Mouse (Mus musculus): Measurements from ENCODE around the gene Zfp473. TPM values are rescaled to one million over a fixed set of nuclear protein-coding genes. Genes with fewer than 3 reads are reported as not detected.
"Not testable (repeated sequence)": the region's sequence is repeated elsewhere in the genome, so short reads cannot be mapped to it uniquely, and the experiment has no call there.

Gene Zfp473
- polyA plus RNA-seq, 1 experiment: 0.18 TPM

DNA sequence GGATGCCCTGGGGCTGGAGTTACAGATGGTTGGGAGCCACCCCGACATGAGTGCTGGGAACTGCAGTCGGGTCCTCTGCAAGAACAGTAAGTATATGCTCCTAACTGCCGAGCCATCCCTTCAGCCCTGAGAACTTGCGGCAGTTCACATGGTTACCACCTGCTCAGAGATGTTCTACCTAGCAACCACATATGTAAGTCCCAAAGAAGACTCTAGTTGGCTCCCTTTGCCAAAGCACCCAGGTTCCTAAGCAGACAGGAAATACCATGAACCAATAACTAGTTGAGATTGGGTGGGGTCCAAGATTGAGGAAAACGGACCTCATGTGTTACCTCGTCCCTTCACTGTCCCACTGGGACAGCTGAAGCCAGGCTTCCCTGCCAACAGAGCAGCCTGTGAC is 24.5 kb downstream of the Zfp473 start:
- no peak for DNase-seq
- no peaks in the 10 kb centered on the region for H3K4me1 ChIP-seq (ENCODE audit: control insufficient read depth, insufficient read depth, low read length)
- H3K4me3 ChIP-seq (replicated peaks; ENCODE audit: extremely low read depth, low read depth, low read length): no peak overlapping the region
- TF ChIP-seq POLR2A (IDR thresholded peaks at IDR 0.05; ENCODE audit: borderline replicate concordance, extremely low read depth, low read depth, low read length) (no peak), CTCF (IDR thresholded peaks at IDR 0.05; ENCODE audit: insufficient read depth, low read length) (no peak)
- WGBS: 44% methylated on average over 6 of the region's 6 CpGs

DNA sequence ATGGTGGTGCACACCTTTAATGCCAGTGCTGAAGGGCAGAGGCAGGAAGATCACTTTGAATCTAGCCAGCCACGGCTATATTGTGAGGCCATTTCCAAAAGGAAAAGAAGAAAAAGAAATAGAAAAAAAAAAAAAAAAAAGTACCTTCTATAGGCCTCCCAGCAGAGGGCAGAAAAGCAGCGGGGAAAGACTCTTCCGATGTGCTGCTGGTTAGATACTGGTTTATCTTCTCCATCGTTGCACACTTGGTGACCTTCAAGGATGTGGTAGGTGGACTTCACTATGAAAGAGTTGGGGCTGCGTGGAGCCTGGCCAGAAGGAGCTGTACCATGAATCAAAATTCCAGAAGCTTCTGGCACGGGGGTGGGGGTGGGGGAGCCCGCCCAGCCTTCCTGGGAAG is 26.5 kb downstream of the Zfp473 start:
- no peak for DNase-seq
- 16% methylated on average over 7 of the region's 7 CpGs for WGBS

DNA sequence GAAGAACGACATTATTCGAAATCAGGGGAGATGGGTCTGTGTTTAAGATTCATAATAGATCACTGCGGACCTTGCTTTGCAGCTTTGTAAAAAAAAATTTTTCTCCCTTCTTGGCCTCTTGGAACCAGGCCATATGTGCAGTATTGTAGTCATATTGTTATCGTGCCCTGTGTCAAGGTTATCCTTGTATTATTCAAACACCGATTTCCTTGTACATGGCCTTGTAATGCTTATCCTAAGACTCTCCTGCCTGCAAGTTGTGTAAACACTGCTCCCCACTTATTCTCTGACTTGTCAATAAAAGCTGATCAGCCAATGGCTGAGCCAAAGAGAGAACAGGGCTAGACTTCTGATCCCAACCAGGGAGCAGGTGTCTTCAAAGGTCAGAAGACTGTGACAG is 28.8 kb downstream of the Zfp473 start:
- DNase-seq: no peak
- no peaks in the 10 kb centered on the region for H3K4me1 ChIP-seq (ENCODE audit: control insufficient read depth, insufficient read depth, low read length)
- TF ChIP-seq POLR2A (IDR thresholded peaks at IDR 0.05; ENCODE audit: borderline replicate concordance, extremely low read depth, low read depth, low read length): no peak
- no peak overlapping the region for H3K4me3 ChIP-seq (replicated peaks; ENCODE audit: extremely low read depth, low read depth, low read length)
- 38% methylated on average over 5 of the region's 5 CpGs for WGBS

More for the DNA sequence above, 26.5 kb downstream of the Zfp473 start:
- Histone ChIP-seq H3K4me1 (ENCODE audit: control insufficient read depth, insufficient read depth, low read length) (no peaks in the 10 kb centered on the region), H3K4me3 (replicated peaks; ENCODE audit: extremely low read depth, low read depth, low read length) (no peak overlapping the region)
- TF ChIP-seq POLR2A (IDR thresholded peaks at IDR 0.05; ENCODE audit: borderline replicate concordance, extremely low read depth, low read depth, low read length) (no peak), CTCF (IDR thresholded peaks at IDR 0.05; ENCODE audit: insufficient read depth, low read length) (0 out of 2 replicates have a peak, but pooled peaks have one; percentile 22)

DNA sequence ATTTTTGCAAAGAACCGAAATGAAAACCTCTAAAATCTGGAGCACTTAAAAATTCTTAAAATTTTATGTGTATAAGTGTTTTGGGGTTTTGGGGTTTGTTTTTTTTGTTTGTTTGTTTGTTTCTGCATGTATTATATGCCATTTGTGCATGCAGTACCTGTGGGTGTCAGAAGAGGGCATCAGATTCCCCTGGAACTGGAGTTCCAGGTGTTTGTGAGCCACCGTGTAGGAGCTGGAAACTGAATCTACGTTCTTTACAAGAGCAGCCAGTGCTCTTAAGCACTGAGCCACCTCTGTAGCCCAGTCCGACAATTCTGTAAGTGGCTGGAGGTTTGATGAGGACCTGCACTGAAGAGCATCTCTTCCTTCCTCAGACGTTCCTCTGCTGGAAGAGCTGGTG is 41.0 kb downstream of the Zfp473 start:
- 78% methylated on average over 5 of the region's 5 CpGs for WGBS
- DNase-seq: no peak
- TF ChIP-seq CTCF (IDR thresholded peaks at IDR 0.05; ENCODE audit: insufficient read depth, low read length) (no peak), POLR2A (IDR thresholded peaks at IDR 0.05; ENCODE audit: borderline replicate concordance, extremely low read depth, low read depth, low read length) (no peak)
- Histone ChIP-seq H3K4me3 (replicated peaks; ENCODE audit: extremely low read depth, low read depth, low read length) (no peak overlapping the region), H3K4me1 (ENCODE audit: control insufficient read depth, insufficient read depth, low read length) (no peaks in the 10 kb centered on the region)

DNA sequence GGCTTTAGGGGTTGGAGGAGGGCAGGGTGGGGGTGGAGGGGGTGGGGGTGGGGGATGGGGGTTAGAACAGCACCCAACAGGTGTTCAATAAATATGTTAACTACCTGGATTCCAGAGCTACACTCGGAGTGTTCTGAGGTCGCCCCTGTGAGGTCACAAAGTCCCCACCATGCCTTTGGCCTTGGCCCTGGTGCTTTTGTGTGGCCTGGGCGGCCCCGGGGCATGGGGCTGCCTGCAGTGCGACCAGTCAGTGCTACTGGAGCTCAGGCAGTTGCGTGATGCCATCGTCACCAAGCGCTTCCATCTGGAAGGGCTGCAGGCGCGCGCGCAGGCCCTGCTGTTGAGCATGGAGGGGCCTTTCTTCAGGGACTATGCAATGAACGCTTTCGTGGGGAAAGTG is 42.3 kb downstream of the Zfp473 start, which contains the start of gene Izumo2:
Gene Izumo2 (plus strand): TSS at position 169 of the 400 bp plus-strand sequence.
- 73% methylated on average over 14 of the region's 14 CpGs for WGBS
- no peak for TF ChIP-seq CTCF (IDR thresholded peaks at IDR 0.05; ENCODE audit: insufficient read depth, low read length)
- TF ChIP-seq POLR2A (IDR thresholded peaks at IDR 0.05; ENCODE audit: borderline replicate concordance, extremely low read depth, low read depth, low read length): no peak
- Histone ChIP-seq H3K4me1 (ENCODE audit: control insufficient read depth, insufficient read depth, low read length) (no peaks in the 10 kb centered on the region), H3K4me3 (replicated peaks; ENCODE audit: extremely low read depth, low read depth, low read length) (no peak within 1 kb of the TSS)
- no peak for DNase-seq

DNA sequence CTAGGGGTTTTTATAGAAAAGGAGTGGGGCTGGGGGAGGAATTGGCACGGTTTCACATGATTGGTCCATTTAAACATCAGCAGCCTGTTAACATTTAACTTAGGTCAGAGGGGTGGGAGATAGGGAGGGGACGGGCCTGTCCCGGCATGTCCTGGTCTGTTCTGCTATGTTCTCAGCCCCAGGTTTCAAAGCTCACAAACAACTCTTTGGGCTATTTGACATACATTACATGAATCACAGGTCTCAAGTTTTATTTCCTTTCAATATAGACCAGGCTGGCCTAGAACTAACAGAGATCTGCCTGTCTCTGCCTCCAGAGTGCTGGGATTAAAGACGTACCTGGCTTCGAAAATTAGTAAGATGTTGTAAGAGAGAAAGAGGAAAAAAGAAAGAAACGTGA is 42.8 kb downstream of the Zfp473 start:
- not testable (repeated sequence) for DNase-seq; H3K4me1 ChIP-seq (ENCODE audit: control insufficient read depth, insufficient read depth, low read length); H3K4me3 ChIP-seq (replicated peaks; ENCODE audit: extremely low read depth, low read depth, low read length)
- 87% methylated on average over 6 of the region's 6 CpGs for WGBS

DNA sequence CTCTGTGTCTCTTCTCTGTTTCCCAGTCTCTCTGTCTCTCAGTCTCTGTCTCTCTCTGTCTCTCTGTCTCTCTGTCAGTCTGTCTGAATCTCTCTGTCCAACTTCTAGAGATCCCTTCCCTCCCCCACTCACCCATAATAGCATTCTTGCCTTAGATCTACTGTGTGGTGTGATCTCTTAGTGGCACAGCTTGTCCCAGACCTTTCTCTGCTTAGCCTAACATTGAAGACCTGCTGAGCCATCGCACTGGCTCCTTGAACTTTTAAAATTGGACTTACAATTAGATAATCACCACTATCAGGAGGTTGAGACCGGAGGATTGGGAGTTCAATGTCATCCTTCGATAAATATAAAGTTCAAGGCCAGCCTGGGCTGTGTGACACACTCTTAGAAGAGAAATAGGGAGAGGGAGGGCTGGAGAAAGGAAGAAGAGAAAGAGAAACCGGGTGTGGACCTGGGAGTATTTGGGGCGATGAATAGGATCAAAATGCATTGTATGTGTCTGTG is 43.6 kb downstream of the Zfp473 start:
- TF ChIP-seq CTCF (IDR thresholded peaks at IDR 0.05; ENCODE audit: insufficient read depth, low read length) (no peak), POLR2A (IDR thresholded peaks at IDR 0.05; ENCODE audit: borderline replicate concordance, extremely low read depth, low read depth, low read length) (no peak)
- DNase-seq: no peak
- WGBS: 89% methylated on average over 5 of the region's 5 CpGs
- no peaks in the 10 kb centered on the region for H3K4me1 ChIP-seq (ENCODE audit: control insufficient read depth, insufficient read depth, low read length)
- H3K4me3 ChIP-seq (replicated peaks; ENCODE audit: extremely low read depth, low read depth, low read length): no peak overlapping the region

DNA sequence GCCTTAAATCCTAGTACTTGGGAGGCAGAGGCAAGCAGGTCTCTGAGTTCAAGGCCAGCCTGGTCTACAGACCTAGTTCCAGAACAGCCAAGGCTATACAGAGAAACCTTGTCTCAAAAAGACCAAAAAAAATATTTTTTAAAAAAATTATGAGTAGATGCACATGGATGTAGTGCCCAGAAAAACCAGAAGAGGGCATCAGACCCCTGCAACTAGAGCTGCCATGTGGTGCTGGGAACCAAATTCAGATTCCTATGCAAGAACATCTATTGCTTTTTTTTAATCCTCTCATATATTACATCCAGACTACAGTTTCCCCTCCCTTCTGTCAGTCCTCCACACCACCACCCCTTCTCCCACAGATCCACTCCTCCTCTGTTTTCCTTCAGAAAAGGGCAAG is 44.5 kb downstream of the Zfp473 start:
- H3K4me3 ChIP-seq (replicated peaks; ENCODE audit: extremely low read depth, low read depth, low read length): no peak overlapping the region
- TF ChIP-seq CTCF (IDR thresholded peaks at IDR 0.05; ENCODE audit: insufficient read depth, low read length) (no peak), POLR2A (IDR thresholded peaks at IDR 0.05; ENCODE audit: borderline replicate concordance, extremely low read depth, low read depth, low read length) (no peak)
- H3K4me1 ChIP-seq (ENCODE audit: control insufficient read depth, insufficient read depth, low read length): no peaks in the 10 kb centered on the region
- no peak for DNase-seq

DNA sequence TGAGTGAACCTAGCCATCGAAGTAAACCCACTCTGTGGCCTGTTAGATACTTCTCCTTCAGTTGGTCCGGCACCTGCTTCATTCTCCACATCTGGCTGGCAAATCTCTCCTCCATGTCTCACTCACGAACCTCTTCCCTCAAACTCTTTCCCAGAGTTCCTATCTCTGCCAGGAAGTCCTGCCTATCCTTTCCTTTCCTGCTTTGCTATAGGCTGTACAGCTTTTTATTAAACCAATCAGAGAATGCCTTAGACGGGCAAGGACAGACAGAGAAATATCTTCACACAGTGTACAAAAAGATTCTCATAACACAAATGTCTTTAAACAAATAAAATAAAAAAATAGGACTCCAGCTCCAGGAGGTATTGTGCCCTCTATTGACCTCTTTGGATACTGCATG is 45.8 kb downstream of the Zfp473 start:
- WGBS: 84% methylated on average over 4 of the region's 4 CpGs
- Histone ChIP-seq H3K4me3 (replicated peaks; ENCODE audit: extremely low read depth, low read depth, low read length) (no peak overlapping the region), H3K4me1 (ENCODE audit: control insufficient read depth, insufficient read depth, low read length) (no peaks in the 10 kb centered on the region)
- DNase-seq: no peak
- TF ChIP-seq CTCF (IDR thresholded peaks at IDR 0.05; ENCODE audit: insufficient read depth, low read length) (no peak), POLR2A (IDR thresholded peaks at IDR 0.05; ENCODE audit: borderline replicate concordance, extremely low read depth, low read depth, low read length) (no peak)

DNA sequence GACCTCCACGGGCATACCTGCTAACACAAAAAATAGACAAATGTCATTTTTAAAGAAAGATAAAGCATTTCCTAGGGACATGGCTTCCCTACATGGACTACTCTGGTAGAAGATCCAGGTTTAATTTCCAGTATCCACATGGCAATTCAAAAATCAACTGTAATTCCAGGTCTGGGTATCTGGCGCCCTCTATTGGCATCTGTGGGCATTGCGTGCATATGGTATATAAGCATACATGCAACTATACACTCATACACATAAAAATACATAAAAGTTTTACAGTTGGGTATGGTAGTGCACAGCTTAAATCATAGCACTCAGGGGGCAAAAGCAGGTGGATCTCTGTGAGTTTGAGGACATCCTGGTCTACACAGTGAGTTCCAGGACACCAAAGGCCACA is 46.5 kb downstream of the Zfp473 start:
- DNase-seq: peak; percentile 69
- WGBS: 55% methylated on average over 3 of the region's 3 CpGs
- no peak overlapping the region for H3K4me3 ChIP-seq (replicated peaks; ENCODE audit: extremely low read depth, low read depth, low read length)
- TF ChIP-seq CTCF (IDR thresholded peaks at IDR 0.05; ENCODE audit: insufficient read depth, low read length) (peak; percentile 26; the same call in 1 of the 2 replicates), POLR2A (IDR thresholded peaks at IDR 0.05; ENCODE audit: borderline replicate concordance, extremely low read depth, low read depth, low read length) (no peak)
- H3K4me1 ChIP-seq (ENCODE audit: control insufficient read depth, insufficient read depth, low read length): no peaks in the 10 kb centered on the region

Data from lung, adult 2 months (tissue).